Mouse (Mus musculus): Measurements from ENCODE around the gene Topaz1.

GRCm38 (mm10) chr9:122732126-122732810 lies 14.9 kb upstream of the Topaz1 start:
- TF ChIP-seq CTCF (IDR thresholded peaks at IDR 0.05; ENCODE audit: low read depth) = no peak
- TF ChIP-seq EP300 (IDR thresholded peaks at IDR 0.05; ENCODE audit: low read depth) = no peak

All from liver, postnatal 0 days (tissue).